Mouse (Mus musculus) hindbrain, embryonic 14.5 days (tissue): ENCODE measurements around the gene Synj1. TPM values are rescaled to one million over a fixed set of nuclear protein-coding genes. Genes with fewer than 3 reads are reported as not detected.

ENCODE experiments used
- ATAC-seq: fragments of 200-750 bp; cut with Nextera tagmentation; 2 replicates; pipeline ENCODE4 v1.8.0; 2017; ENCODE audit warnings: moderate number of reproducible peaks, mild to moderate bottlenecking, moderate TSS enrichment, moderate library complexity; ENCODE audit not compliant: low FRiP score
- DNase-seq: peaks from one replicate; pipeline ENCODE4 v3.0.0-alpha.2; 2015; ENCODE audit warnings: low spot score
- H3K27ac ChIP-seq: fragments of 300-500 bp; sonication (generic); 2 replicates; pipeline ENCODE4 v1.5.1; 2014; ENCODE audit warnings: mild to moderate bottlenecking, moderate library complexity
- H3K27me3 ChIP-seq: fragments of 300-500 bp; sonication (generic); 2 replicates; pipeline ENCODE4 v1.6.1; 2014; ENCODE audit warnings: mild to moderate bottlenecking, low read length, mixed read lengths; ENCODE audit not compliant: control insufficient read depth, insufficient read depth
- H3K36me3 ChIP-seq: fragments of 300-500 bp; sonication (generic); replicated peaks from 2 replicates; pipeline ENCODE4 v1.6.1; 2014; ENCODE audit not compliant: control insufficient read depth, insufficient read depth
- H3K4me1 ChIP-seq: fragments of 300-500 bp; sonication (generic); replicated peaks from 2 replicates; pipeline ENCODE4 v1.6.1; 2014; ENCODE audit warnings: antibody characterized with exemption, low read length, mixed read lengths; ENCODE audit not compliant: control insufficient read depth, insufficient read depth
- H3K4me2 ChIP-seq: fragments of 300-500 bp; sonication (generic); replicated peaks from 2 replicates; pipeline ENCODE4 v1.6.1; 2014; ENCODE audit warnings: mild to moderate bottlenecking, moderate library complexity
- H3K4me3 ChIP-seq: fragments of 300-500 bp; sonication (generic); replicated peaks from 2 replicates; pipeline ENCODE4 v1.5.1; 2014; ENCODE audit warnings: mild to moderate bottlenecking, low read length
- H3K9ac ChIP-seq: fragments of 300-500 bp; sonication (generic); 2 replicates; pipeline ENCODE4 v1.6.1; 2014
- H3K9me3 ChIP-seq: fragments of 300-500 bp; sonication (generic); 2 replicates; pipeline ENCODE4 v1.6.1; 2016; ENCODE audit warnings: low read length; ENCODE audit not compliant: control insufficient read depth
- whole genome bisulfite sequencing: fragments of 180-500 bp; shearing (Covaris S2); extraction: QIAGEN DNeasy Blood & Tissue Kit; methylation state at CpG from one replicate; pipeline ENCODE4 v1.1.7; 2014; 5-methylcytosine and 5-hydroxymethylcytosine counted together
- polyA plus RNA-seq: library from polyadenylated mRNA; unstranded; fragments of >200 nt; fragmentation: Nextera tagmentation; extraction: Ambion mirVana; gene quantifications from 2 replicates; pipeline ENCODE4 v1.2.1, GENCODE M21; 2014

The Synj1 gene
- polyA plus RNA-seq, 1 experiment from 2014 or later, result 69.2 TPM

DNA sequence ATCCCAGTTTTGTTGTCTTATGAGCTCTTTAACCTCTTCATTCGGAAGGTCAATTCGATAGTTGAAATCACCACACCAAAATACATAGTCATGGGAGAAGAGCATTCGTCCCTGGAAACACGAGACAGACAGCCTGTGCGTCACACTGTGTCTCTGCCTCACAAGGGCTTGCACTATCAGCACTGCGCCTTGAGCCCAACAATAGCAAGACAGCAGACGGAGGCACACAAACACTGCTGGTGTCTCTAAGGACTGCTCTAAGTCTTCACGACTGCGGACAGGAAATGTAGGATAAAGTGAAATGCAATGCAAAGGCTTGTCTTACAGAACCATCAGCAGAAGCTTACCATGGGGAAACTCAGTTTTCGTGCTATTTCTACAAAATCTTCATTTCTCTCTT, 47.2 kb downstream of the Synj1 start:
- Histone ChIP-seq H3K4me3 (no peak overlapping the region), H3K4me1 (no peaks in the 10 kb centered on the region), H3K9me3 (no peaks in the 10 kb centered on the region), H3K4me2 (no peak overlapping the region), H3K9ac (no peak overlapping the region), H3K27me3 (no peaks in the 10 kb centered on the region), H3K27ac (no peak overlapping the region), H3K36me3 (peaks cover 85% of the 10 kb centered on the region)
- 93% methylated on average over 10 of the region's 10 CpGs for WGBS
- no peak for ATAC-seq
- DNase-seq, result no peak

DNA sequence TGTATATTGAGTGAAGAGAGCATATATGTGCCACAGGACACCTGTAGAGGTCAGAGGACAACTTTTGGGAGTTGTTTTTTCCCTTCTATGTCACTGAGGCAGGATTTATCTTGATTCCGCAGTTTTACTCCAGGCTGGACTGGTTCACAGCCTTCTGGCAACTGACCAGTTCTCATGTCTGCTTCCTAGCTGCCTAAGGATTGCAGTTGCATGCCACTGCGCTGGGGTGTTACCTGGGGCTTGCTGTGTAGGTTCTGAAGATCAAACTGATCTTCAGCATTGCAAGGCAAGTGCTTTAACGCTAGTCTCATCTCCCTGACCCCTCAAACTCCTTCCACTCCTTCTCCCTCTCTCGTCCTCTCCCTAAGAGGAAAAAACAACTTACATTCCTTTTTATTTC, 47.9 kb downstream of the Synj1 start:
- Histone ChIP-seq H3K9ac (no peak overlapping the region), H3K27me3 (no peaks in the 10 kb centered on the region), H3K9me3 (no peaks in the 10 kb centered on the region), H3K27ac (no peak overlapping the region), H3K4me3 (no peak overlapping the region), H3K4me2 (no peak overlapping the region), H3K4me1 (no peaks in the 10 kb centered on the region), H3K36me3 (peaks cover 85% of the 10 kb centered on the region)
- WGBS, result 91% methylated on average over 4 of the region's 4 CpGs
- DNase-seq (no peak), ATAC-seq (no peak)

DNA sequence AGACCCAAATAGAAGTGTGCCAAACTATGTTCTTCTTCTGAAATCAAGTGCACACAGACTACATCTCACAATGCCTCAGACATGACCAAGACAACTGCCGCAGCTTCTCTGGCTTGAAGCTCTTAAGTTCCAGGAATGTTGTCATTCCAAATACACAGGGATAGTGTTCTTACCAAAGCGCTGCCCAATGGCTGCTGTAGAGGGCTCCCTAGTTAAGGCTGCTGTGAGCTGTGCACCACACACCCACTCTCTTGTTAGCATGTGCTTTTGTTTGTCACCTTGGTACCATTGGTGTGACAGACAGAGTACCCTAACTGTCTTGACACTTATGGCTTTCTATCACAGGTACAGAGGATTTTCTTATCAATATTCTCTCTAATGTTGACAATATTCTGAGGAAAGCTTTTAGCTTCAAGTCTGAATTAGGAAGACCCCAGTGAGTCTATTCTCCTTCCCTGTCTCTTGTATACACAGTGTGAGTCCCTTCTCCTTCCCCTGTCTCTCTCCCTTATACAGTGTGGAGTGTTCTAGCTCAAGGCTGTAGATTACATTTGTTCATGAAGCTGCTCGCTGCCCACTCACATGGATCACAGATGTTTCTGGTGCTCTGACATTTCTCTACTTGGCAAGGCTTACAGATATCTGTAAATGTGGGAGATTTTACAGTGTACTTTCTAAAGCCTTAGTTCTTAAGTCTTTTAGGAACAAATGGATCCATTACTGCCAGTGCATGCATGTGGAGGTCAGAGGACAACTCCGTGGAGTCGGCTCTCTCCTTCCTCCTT, 52.6 kb downstream of the Synj1 start:
- 81% methylated on average over 5 of the region's 5 CpGs for WGBS
- Histone ChIP-seq H3K9me3 (no peaks in the 10 kb centered on the region), H3K4me1 (no peaks in the 10 kb centered on the region), H3K27ac (no peak overlapping the region), H3K36me3 (peaks cover 88% of the 10 kb centered on the region), H3K4me3 (no peak overlapping the region), H3K4me2 (no peak overlapping the region), H3K27me3 (no peaks in the 10 kb centered on the region), H3K9ac (no peak overlapping the region)
- ATAC-seq (no peak), DNase-seq (no peak)

DNA sequence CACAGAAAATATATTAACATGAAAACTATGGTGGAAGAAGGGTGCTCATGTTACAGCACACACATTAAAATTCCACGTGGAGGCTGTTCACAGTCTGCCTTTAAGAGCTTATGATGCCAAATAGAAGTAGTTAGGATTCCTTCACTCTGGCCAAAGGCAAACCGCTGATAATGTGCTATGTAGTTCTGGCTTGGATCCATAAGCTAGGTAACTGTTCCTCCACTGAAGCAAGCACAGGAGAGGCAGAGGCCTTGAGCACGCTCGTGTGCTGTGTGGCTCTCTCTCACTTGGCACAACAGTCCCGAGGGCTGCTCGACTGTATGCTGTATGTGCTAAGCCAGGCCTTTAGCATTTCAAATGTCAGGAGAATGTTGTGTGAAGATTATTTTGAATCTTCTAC, 55.6 kb downstream of the Synj1 start:
- Histone ChIP-seq H3K4me2 (no peak overlapping the region), H3K9ac (no peak overlapping the region), H3K36me3 (peaks cover 95% of the 10 kb centered on the region), H3K4me1 (no peaks in the 10 kb centered on the region), H3K4me3 (no peak overlapping the region), H3K9me3 (no peaks in the 10 kb centered on the region), H3K27me3 (no peaks in the 10 kb centered on the region), H3K27ac (no peak overlapping the region)
- WGBS, result 86% methylated on average over 6 of the region's 6 CpGs
- DNase-seq, result no peak
- ATAC-seq, result no peak

- 95% methylated on average over 6 of the region's 6 CpGs for WGBS
These were observed 57.3 kb downstream of the Synj1 start for GRCm38 (mm10) chr16:90953770-90954169.

GRCm38 (mm10) chr16:90953147-90953546, 58.0 kb downstream of the Synj1 start:
- Histone ChIP-seq H3K4me2 (no peak overlapping the region), H3K9ac (no peak overlapping the region), H3K4me1 (no peaks in the 10 kb centered on the region), H3K36me3 (peaks cover 87% of the 10 kb centered on the region), H3K4me3 (no peak overlapping the region), H3K27ac (no peak overlapping the region), H3K27me3 (no peaks in the 10 kb centered on the region), H3K9me3 (no peaks in the 10 kb centered on the region)
- DNase-seq, result no peak
- WGBS, result 94% methylated on average over 9 of the region's 9 CpGs
- ATAC-seq, result no peak

More at GRCm38 (mm10) chr16:90953770-90954169, 57.3 kb downstream of the Synj1 start:
- no peaks in the 10 kb centered on the region for H3K4me1 ChIP-seq
- peaks cover 93% of the 10 kb centered on the region for H3K36me3 ChIP-seq
- ATAC-seq, result no peak
- H3K4me2 ChIP-seq, result no peak overlapping the region
- no peak for DNase-seq
- H3K4me3 ChIP-seq, result no peak overlapping the region
- H3K9me3 ChIP-seq, result no peaks in the 10 kb centered on the region
- no peak overlapping the region for H3K27ac ChIP-seq
- no peaks in the 10 kb centered on the region for H3K27me3 ChIP-seq
- H3K9ac ChIP-seq, result no peak overlapping the region

GRCm38 (mm10) chr16:90950354-90950963, 60.6 kb downstream of the Synj1 start:
- Histone ChIP-seq H3K9ac (no peak overlapping the region), H3K36me3 (peaks cover 84% of the 10 kb centered on the region), H3K4me2 (no peak overlapping the region), H3K27ac (no peak overlapping the region), H3K4me1 (no peaks in the 10 kb centered on the region), H3K27me3 (no peaks in the 10 kb centered on the region), H3K9me3 (no peaks in the 10 kb centered on the region), H3K4me3 (no peak overlapping the region)
- WGBS, result 67% methylated on average over 17 of the region's 17 CpGs
- DNase-seq (no peak), ATAC-seq (no peak)

DNA sequence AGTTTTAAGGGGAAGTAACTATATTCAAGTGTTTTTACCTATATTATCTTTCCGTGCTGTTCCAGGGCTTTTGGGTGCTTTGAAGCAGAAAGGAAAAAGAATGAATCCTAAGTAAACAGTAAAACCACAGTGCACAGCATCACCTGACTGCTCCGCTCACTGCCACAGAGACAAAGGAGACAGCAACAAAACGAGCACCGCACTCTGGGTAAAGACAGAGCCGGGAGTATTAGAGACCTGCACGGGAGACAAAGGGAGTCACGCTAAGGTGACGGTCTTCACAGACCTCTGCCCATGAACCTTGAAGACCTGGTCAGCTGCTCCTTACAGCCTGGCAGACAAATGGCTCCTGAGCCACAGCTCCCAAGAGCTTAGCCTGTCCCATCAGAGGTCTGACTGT, 64.1 kb downstream of the Synj1 start:
- no peak overlapping the region for H3K4me2 ChIP-seq

DNA sequence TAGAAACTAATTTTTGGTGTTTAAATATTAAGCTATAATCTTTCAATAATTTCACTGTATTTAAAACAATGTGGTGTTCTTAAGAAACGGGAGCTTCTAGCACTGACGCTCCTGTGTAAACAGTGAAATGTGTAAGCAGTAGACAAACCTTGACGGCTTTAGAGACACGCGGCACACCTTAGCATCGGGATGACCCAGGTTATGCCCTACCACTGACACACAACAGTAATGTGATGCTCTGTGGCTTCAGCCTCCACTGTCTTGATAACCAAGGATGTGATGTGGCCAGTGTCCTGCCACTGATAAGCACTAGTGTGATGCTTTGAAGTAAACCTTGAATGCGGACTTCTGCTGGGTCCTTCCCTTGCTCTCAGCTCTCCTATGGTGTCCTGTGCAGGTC, 69.9 kb downstream of the Synj1 start:
- no peak overlapping the region for H3K9ac ChIP-seq
- H3K9me3 ChIP-seq, result no peaks in the 10 kb centered on the region
- no peaks in the 10 kb centered on the region for H3K27me3 ChIP-seq
- no peak overlapping the region for H3K4me2 ChIP-seq
- ATAC-seq (no peak), DNase-seq (no peak)
- no peak overlapping the region for H3K27ac ChIP-seq
- H3K36me3 ChIP-seq, result peaks cover 78% of the 10 kb centered on the region
- 97% methylated on average over 7 of the region's 7 CpGs for WGBS
- no peaks in the 10 kb centered on the region for H3K4me1 ChIP-seq
- H3K4me3 ChIP-seq, result no peak overlapping the region

More for the DNA sequence above, 64.1 kb downstream of the Synj1 start:
- H3K27ac ChIP-seq, result no peak overlapping the region
- no peak overlapping the region for H3K9ac ChIP-seq
- 86% methylated on average over 8 of the region's 8 CpGs for WGBS
- H3K36me3 ChIP-seq, result peaks cover 85% of the 10 kb centered on the region
- ATAC-seq (no peak), DNase-seq (no peak)
- no peaks in the 10 kb centered on the region for H3K27me3 ChIP-seq
- H3K9me3 ChIP-seq, result no peaks in the 10 kb centered on the region
- no peaks in the 10 kb centered on the region for H3K4me1 ChIP-seq
- H3K4me3 ChIP-seq, result no peak overlapping the region
